Mouse (Mus musculus) urinary bladder, postnatal 14 days (tissue): ENCODE results near the gene Fxyd7.

Experiments
- DNase-seq: peaks from one replicate; pipeline ENCODE4 v3.0.0; 2021; ENCODE audit warnings: low spot score

The Fxyd7 gene

DNA sequence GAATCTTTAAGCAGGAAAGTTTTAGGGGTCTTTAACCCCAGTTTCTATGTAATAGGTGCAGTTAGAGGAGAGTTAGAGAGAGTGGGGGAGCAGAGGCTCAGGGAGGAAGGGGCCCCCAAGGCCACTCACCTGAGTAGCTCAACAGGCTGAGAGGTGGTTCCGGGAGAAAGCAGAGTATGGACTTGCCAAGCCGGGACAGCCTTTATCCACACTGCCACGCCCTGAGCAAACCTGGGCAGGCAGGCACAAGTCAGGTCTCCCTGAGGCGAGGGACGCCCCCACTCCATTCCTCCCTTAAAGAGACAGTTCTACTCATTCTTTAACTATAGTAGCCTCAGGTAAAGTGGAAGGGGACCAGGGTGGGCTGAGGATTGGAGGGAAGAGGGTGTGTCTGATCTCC lies 25.2 kb upstream of the Fxyd7 start, which contains the start of gene Fxyd3:
Gene Fxyd3 (minus strand): TSS at position 213 of the 400 bp plus-strand sequence.
- DNase-seq, result peak; percentile 86

DNA sequence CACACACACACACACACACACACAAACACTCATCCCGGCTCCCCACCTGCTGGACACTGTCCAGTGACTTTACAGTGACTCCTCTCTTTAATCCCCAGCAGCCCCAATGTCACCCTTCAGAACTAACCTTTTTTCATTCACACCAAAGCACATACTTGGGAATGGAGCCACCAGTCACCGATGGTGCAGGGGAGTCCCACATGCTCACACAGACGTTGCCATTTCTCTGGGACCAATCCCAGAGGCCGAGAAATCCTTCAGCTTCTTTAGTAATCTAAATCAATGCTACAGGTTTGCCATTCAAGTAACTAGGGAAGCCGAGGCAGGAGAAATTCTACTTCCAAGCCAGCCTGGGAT lies 23.4 kb upstream of the Fxyd7 start:
- DNase-seq, result no peak

DNA sequence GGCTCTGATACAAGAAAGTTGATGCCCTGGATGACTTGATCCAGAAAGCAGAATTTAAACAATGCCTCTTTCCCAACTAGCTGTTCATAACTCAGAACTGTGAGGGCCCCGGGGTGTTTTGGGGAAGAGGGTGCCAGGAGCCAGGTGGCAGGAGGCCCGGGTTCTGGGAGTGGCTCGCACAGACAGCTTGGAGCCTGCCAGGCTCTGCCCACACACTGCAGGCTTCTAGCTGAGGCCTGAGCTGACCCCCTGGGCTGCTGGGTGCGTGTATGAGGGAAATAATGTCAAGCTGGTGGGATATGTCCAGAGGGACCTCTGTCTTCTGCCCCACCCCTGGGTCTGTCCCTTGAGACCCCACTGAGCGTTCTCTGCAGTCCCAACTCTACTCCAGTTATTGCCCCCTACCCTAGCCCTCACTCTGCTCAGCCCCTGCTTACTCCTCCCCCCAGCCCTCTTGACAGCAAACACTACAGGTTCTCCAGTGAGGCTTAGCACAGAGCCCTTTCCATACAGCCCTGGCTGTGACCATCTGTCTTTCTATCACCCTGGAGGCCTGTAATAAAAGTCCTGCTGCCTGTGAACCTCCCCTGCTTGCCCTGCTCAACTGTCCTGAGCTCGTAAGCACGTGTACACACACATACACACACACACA lies 22.9 kb upstream of the Fxyd7 start:
- DNase-seq, result peak; percentile 54

DNA sequence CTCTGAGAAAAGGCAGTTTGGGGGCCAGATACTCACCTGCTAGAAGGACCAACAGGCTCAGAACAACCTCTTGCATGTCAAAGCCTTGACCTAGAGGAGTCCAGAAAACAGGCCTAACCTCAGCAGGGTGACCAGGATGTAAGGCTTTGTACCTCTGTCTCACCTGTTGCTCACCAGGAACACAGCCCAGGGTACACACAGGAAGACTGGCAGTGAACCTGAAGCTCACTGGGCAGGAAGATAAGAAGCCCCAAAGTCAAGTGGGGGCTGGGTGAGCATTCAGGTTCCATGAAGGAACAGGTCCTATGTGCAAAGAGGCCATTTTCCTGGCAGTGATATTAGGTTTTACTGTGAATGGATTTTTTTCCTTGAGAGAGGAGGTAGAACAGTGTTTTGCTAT lies 22.3 kb upstream of the Fxyd7 start:
- DNase-seq, result no peak

DNA sequence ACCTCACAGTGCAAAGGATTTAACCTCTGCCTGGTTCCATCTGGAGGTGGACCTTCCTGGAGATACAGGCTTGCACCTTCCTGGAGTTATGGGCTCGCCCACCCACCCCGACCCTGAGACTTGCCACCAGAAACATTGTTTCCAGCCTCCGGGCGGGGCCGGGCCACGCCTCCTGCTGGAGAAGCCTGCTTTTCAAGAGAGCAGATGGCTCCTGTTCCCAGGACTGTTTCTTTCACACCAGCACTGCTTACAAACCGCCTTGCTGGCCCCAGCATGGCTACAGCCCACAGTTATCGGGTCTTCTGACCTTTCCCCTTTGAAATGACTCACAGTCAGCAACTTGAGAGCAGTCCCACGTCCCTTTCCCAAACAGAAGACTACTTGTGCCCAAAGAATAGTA lies 21.1 kb upstream of the Fxyd7 start:
- no peak for DNase-seq

DNA sequence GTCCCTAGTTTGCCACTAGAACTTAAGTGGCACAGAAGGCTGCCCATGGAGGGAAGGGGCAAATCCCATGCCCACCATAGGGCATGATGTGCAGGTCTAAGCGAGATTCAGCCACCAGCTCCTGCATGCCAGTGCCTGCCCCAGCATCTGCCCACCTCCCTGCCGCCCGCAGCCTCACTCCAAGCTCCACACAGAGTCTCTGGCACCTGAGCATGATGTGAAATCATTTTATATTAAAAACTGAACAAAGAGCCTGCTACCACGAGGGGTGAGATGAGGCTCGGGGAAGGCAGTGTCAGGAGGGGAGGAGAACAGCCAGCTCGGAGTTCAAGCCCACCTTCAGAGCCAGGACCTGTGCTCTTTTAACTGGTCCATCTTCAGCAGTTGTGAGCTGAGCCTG lies 19.1 kb upstream of the Fxyd7 start:
- DNase-seq, result no peak

DNA sequence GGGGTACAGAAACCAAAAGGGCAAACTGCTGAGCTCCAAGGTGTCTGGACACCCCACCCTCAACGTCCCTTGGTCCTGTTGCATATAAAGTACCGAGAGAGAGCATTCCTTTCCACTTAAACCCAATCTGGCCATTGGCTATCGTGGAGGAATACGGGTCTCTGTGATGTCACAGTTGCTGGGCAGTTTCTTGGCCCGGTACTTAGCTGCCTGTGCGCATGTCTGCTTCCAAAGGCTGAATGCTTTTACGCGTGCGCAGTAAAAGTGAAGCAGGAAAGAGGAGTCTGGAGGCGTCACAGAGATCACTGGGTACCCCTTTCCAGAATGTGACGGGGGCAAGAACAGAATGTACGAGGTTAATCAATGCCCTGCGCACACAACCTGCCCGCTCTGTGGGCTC lies 18.2 kb upstream of the Fxyd7 start:
- no peak for DNase-seq

DNA sequence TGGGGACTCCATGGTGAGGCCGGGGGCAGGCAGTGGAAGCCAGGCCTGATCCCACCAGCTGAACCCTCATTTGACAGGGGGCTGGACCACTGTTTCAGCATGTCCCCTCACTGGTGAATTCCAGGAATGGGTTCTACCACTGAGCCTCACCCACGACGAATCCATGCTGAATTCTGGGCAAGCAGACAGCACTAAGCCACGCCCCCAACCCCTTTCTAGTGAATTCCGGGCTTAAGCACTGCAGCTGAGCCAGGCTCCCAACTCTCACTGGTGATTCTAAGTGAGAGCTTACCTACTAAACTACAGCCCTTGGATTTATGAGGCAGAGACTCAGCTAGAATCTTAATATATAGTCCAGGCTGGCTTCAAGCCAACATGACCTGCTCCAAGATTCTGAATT lies 16.6 kb upstream of the Fxyd7 start:
- peak; percentile 74 for DNase-seq

DNA sequence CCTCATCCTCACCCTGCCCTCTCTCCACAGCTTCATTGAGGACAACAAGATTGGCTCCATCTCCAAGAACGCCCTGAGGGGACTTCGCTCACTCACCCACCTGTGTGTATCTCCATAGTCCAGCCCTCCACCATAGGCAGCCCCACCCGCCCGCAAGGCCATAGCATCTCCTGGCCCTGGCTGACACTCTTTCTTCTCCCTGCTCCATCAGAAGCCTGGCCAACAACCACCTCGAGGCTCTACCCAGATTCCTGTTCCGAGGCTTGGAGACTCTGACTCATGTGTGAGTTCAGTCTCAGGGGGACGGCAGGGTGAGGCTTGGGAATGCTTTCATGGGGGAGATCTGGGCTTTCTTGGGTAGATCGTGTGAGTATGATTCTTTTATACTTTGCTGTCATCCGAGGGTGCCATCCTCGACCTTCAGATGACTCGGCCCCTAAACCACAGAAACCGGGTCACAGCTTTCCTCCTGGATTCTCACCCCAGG lies 11.8 kb upstream of the Fxyd7 start:
- DNase-seq, result no peak

DNA sequence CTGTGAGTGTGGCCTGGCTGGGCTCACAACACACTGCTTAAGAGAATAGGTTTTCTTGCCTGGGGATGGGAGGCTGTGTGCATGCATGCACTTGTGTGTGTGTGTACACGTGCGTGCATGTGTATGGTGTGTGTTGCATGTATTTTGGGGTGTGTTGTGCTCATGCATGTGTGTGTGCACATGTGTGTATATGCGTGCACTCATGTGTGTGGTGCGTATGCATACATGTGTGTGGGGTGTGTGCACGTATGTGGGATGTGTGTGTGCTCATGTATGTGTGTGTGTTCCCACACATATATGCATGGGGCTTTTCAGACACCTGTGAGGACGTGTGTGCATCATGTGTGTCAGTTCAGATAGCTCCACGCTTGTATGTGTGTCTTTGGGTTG lies 9.3 kb upstream of the Fxyd7 start:
- DNase-seq, result no peak

DNA sequence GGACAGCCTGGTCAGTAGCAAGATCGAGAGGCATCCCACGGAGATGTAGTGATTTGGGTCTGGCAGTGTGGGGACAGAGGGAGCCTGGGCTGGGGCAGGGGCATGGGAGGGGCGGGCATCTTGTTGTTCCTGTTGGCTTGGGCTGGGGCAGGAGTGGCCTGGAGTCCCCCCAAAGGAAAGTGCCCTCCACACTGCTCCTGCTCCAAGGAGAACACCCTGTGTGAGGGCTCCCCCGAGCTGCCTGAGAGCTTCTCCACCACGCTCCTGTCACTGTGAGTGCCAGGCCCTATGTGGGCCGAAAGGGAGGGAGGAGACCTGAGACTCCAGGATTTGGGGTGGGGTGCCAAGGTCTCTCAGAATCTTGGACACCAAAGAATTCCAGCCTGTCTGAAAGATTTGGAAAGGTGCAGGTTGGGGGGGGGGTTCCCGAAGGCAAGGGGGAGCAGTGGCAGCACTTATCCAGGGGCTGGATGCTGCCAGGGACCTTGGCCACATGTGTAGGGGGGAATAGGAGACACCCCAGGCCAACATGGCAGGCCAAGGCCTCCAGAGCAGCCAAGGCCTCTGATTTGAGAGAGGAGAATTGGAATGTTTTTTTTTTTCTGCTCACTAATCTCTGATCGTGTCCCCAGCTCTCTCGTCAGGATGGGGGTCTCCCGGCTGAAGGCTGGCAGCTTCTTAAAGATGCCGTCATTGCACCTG lies 8.8 kb upstream of the Fxyd7 start:
- DNase-seq, result no peak

DNA sequence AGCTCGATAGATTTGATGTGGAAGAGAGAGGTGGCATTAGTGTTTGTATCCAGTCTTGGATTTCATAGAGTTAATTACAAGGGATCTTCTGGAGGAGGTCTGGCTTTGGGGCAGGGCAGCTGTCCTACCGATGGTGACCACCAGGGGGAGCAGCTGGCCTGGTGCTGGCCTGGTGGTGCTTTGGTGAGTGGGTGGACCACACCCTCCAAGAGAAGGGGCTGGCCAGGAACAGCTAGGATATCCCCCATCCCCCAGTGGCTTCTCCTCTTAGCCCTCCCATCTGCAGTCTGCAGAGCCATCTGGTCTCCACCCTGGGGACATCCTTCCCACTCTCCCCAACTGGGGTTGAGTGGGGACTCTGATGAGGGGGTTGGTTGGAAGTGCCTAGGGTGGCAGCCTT lies 7.8 kb upstream of the Fxyd7 start, which contains the start of gene Lgi4:
Gene Lgi4 (plus strand): TSS at position 235 of the 400 bp plus-strand sequence.
- peak; percentile 88 for DNase-seq

DNA sequence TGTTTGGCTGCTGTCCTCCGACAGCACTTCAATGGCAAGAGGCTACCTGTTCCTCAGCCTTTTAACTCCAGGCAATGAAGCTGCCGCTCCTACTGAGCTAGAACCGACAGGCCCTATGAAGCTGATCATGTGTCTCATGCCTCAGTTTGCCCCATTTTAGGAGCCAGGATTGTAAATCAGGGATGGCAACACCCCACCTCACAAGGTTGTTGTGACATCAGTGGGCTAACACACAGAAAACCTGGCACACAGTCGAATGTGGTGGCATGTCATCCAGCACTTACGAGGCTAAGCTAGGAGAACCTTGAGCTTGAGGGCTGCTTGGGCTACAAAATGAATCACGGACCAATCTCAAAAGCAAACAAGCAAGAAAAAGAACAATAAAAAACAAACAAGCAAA lies 6.9 kb upstream of the Fxyd7 start:
- DNase-seq, result no peak

DNA sequence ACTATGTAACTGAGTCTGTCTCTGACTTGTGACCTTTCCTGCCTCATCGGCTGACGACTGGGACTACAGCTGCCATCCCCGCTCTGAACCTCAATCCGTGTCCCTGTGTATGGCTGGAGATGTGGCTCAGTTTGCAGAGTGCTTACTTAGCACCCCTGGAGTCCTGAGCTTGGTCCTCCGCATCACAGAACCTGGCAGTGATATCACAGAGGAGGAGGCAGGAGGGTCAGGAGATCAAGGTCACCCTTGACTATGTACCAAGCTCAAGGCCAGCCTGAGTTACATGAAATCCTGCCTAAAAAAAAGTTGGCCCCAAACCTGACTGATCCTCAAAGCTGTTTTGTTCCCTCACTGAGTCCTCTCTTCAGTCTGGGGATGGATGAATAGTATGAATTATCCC lies 6.5 kb upstream of the Fxyd7 start:
- DNase-seq, result no peak

DNA sequence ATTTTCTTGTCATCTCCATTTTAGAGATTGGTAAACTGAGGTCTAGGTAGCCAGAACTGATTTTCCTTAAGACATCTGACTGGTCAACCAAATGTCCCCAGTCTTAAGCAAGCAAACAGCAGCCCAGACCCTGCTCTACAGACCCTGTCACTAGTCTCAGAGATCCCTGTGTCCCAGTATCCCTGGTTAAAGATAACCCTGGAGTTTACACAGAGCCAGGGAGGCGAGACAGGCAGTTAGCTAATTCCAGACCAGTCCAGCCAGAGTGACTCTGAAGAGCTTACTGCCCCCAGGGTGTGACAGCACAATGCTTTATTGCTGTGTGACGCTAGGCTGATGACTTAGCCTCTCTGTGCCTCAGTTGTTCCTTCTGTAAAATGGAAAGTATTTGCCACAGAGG lies 5.8 kb upstream of the Fxyd7 start, which contains the start of gene Fxyd1:
Gene Fxyd1 (minus strand): TSS at position 129 of the 400 bp plus-strand sequence.
- no peak for DNase-seq

DNA sequence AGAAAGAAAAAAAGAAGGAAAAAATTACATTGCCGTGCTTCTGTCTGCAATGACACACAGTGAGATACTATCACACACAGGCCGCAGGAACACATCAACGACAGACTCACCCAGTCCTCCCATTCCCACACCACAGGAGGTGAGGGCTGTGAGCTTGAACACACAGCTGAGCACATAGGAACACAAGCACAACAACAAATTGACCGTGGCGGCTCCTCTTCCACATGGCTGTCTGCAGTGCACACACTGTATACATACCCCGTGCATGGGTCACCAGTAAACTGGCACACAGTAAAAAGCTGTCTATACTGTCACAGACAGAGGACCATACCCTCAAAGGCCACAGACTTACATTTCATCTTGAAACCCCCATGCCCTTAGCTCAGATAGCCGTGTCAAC lies 5.2 kb upstream of the Fxyd7 start:
- DNase-seq, result no peak

DNA sequence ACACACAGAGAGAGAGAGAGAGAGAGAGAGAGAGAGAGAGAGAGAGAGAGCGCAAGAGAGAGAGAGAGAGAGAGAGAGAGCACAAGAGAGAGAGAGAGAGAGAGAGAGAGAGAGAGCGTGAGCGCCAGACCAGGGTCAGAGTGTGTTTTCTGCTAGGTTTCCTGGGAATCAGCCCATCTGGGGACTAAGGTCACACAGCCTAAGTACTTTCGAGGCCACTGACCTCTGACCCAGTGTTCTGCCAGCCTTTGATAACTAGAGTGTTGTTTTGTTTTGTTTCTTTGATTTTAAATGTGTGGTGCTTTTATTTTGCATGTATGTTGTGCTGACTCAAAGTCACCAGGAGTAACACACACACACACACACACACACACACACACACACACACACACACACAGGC lies 4.6 kb upstream of the Fxyd7 start:
- DNase-seq, result no peak

DNA sequence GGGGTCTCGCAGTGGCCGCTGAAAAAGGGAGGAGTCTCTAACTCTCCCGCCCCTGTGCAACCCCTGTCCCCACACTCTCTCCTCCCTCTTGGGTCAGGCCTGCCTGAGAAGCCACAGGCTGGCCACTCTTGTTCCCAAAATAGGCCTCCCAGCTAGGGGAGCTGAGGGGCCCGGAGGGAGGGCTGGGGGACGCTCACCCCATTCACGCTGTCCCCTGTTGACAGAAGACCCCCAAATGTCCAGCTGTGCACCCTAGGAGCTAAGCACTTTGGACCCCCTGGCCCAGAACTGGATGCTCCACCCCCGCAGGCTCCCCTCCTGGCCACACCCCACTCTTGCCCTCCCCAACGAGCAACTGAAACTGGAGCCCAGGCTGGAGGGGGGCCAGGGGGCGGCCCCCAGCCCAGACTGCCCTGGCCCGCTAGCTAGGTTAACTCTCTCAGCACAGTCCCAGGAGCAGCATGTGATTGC lies 4.1 kb upstream of the Fxyd7 start:
- DNase-seq, result peak; percentile 84

DNA sequence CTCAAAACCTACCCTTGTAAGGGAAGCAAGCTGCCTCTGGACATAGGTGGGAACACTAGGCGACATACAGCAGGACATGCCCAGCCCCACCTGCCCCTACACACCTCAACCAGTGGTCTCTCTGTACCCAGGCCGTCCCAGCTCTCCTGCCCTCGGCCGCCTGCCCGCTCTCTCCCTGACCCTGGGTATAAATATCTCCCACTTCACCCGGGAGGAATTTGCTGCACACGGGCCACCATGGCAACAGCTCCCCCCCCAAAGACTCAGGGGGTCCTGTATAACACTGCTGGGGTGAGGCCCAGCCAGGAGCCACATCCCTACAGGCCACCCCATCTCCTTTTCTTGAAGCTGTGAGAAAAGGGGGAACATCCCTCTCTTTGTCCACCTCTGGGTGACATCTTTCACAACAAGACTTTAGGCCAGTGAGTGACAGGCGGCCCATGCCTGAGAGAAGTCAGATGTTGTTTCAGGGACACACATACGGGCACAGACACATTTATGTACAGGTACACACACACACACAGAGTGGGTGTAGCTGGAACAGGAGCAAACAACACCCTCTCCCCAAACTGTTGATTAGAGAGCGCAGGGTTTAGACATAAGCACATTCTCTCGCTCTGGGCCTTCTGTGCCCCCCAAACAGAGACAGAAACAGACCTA lies 3.5 kb upstream of the Fxyd7 start:
- no peak for DNase-seq

DNA sequence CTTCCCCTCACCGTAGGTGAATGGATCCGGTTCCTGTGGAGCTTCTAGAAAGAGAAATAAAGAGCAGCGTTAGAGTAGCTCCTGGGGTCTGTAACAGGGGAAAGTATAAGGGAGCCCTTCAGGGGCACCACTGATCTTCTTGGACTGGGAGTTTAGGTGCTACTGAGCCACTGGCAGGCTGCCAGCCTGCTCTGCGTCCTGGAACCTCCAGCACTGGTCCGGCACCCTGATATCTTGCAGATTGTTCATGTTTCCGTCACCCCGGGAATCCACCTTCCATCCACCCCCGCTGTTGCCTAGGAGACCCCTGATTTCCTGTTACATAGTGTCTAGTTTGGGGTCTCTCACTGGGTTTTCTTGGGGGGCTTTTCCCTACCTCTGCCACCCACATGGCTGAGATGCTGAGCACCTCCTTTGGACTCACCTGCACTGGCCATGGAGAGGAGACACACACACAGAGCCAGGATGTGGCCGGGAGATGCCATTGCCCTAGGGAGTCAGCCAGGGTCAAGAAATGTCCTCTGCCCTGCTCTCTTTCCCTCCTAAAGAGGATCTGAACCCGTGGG lies 2.7 kb upstream of the Fxyd7 start:
- DNase-seq, result no peak

DNA sequence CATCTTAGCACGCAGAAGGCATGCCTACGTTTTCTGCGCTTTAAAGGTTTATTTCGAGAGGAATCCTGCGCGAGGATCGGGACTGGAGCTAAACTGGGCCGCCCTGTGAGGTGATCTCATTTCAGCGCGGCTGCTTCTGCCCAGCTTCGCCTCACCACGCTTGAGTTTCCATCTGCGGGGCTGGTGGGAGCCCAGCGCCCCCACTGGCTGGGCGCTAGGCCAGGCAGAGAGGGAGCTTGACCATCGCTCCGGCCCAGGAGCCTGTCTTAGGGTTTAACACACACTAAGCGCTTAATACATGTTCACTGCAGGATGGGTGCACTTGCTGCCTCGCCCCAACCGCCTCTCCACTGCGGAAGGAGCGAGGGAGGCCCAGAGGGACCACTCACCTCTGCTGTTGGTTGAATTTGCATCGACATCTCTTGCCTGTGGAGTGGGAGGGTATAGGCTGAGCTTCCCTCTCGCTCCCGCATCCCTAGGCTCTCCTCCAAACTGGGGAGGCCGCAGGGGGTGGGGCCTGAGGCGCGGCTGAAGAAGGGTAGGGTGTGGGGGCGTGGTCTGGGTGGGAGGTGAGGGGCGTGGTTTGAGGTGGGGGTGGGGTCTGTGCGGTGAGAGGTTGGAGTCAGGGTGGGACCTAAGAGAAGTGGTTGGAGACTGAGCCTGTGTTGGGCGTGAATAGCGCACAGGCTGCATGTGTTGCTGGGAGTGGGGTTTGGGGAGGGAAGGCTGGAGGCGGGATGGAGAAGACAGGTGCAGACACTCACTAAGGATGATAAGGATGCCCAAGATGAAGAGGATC lies 1.6 kb upstream of the Fxyd7 start:
- DNase-seq, result peak; percentile 63

DNA sequence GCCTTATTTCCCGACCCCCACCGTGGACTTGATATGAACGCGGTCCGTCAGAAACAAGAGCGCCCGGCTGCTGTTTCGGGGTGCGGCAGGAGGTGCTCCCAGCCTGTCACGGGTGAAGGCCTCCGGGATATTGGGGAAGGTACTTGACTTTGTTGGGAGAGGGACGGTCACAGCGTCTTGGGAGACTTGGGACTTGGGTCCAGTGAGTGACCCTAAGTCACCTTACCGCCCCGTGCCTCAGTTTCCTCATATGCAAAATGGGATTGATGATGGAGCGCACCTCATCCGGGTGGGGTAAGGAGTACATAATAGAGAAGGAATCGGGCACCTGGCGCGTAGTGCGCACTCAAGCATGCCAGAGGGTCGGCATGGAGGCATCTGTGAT lies 976 bp upstream of the Fxyd7 start:
- no peak for DNase-seq
